Mouse (Mus musculus): ENCODE measurements around the gene Duox2. TPM values are rescaled to one million over a fixed set of nuclear protein-coding genes. Genes with fewer than 3 reads are reported as not detected.

The Duox2 gene
- under 1 TPM; 0.04 to 0.06 TPM for polyA plus RNA-seq (2012; fragmentation: generic; extraction: Trizol)

GRCm38 (mm10) chr2:122298096-122298499, at the start of gene Duox2:
Duox2 (minus strand) TSS chr2:122298449.

GRCm38 (mm10) chr2:122315372-122315771, 17.1 kb upstream of the Duox2 start, which contains the start of gene Duox1:
Duox1 (plus strand) TSS chr2:122315672.

DNA sequence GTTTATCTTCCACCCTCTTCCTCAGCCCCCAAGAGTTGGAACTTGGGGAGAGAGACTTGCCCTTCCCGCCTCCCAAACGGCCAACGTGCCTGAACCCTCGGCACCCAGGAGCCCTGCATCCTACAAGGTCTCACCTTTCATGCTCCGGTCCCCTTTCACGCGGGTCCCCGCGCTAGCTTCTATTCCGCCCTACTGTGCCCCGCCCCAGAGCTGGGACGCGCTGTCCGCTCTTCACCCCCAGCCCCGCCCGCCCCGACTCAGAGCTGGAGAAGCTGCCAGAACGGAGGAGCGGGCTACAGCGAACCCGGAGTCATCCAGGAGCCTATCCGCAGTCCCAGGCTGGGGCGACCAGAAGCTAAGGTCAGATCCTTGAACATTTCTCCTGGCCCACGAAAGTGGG, 15.3 kb upstream of the Duox2 start, which contains the start of gene Duoxa1:
Gene Duoxa1, minus strand, starts transcription at position 195 of the 400 bp plus-strand sequence.

DNA sequence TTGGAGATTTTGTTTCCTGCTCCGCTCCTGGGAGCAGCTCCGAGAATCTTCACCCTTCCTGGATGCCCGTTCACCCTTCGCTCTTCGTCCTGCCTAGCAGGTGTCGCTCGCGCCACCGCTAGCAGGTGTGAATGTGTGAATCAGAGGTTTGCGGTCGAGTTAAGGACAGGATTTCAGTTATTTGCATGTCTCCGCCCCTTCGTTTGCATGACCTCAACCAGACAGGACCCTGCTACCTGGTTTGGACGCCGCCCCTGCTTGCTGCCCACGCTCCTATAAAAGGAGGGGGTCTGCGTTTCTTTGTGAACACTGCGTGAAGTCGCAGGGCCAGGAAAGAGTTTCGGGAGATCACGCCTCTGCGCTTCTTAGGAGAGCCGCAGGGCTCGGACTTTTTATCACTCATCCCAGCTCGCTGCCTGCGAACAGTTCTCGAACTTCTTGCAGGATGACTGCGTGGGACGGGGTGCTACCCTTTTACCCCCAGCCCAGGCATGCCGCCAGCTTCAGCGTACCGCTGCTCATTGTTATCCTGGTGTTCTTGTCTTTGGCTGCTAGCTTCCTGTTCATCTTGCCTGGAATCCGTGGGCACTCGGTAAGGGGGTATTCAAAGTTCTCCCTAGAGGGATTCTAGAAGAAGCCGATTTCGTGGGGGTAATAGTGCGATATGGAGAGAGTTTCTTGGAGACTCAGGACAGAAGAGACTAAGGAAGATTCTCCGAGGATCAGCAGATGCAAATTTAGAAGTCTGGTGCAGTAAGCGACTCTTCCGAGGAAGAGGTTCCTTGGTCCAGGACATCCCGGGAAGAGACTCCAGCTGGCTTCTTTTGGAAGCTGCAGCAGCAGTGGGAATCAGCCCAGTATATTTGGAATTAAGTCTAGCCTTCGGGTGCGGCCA, 594 bp upstream of the Duox2 start, which contains the start of gene Duoxa2:
Gene Duoxa2, plus strand, starts transcription at position 305 of the 895 bp plus-strand sequence.

DNA sequence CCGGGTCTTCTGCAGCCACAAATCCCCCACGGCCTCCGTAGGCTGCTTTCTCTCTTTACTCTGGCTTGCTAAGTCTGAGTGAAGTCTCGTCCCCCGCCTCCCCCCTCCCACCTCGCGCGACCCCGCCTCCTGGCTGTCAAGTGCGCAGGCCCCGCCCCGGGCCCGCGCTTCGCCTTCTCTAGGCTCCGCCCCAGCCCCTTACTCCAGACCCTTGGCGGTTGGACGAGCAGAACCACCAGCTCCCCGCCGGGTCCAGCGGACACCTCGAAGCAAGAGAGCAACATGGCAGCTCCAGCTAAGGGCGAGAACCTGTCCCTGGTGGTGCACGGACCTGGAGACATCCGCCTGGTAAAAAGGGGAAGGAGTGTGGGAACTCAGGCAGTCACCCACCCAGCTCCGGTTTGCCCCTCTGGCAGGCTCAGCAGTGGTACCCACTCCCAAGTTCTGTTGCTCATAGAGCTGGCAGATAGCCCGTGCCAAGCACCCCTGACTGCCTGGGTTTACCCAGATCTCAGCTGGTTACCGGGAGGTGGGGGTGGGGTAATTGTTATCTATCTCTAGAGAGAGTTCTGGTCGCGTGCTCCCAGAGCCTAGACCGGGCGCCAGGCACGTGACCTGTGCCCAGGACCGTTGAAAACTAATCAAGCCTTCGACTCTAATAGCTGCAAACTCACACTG, 63.5 kb downstream of the Duox2 start, which contains the start of gene Sord:
Gene Sord, plus strand, starts transcription at position 139 of the 678 bp plus-strand sequence.

Other genes starting within 250 kb of the Duox2 start
- 1 to 10 TPM; 1.0 to 6.2 TPM for gene Spg11, start 180.1 kb downstream of the Duox2 start, polyA plus RNA-seq (2012; fragmentation: generic; extraction: Trizol)
- gene B2m, start 150.8 kb downstream of the Duox2 start, polyA plus RNA-seq (2012; fragmentation: generic; extraction: Trizol) = 100 to 1,000 TPM; 249 to 350 TPM
- gene Trim69, start 137.7 kb downstream of the Duox2 start, polyA plus RNA-seq (2012; fragmentation: generic; extraction: Trizol) = under 1 TPM; 0.02 to 0.08 TPM
- under 1 TPM in 1 of 2 experiments, not detected in 1; 0.04 TPM for gene Patl2, start 112.3 kb downstream of the Duox2 start, polyA plus RNA-seq (2012; fragmentation: generic; extraction: Trizol)
- gene Terb2, start 112.2 kb downstream of the Duox2 start, polyA plus RNA-seq (2012; fragmentation: generic; extraction: Trizol) = not detected
- 10 to 100 TPM; 18.1 to 71.8 TPM for gene Sord, start 63.7 kb downstream of the Duox2 start, polyA plus RNA-seq (2012; fragmentation: generic; extraction: Trizol)
- not detected for gene Duoxa2, start 451 bp upstream of the Duox2 start, polyA plus RNA-seq (2012; fragmentation: generic; extraction: Trizol)
- 1 to 10 TPM in 1 of 2 experiments, under 1 TPM in 1; 0.72 to 4.2 TPM for gene Duoxa1, start 15.3 kb upstream of the Duox2 start, polyA plus RNA-seq (2012; fragmentation: generic; extraction: Trizol)
- under 1 TPM; 0.06 to 0.41 TPM for gene Duox1, start 17.2 kb upstream of the Duox2 start, polyA plus RNA-seq (2012; fragmentation: generic; extraction: Trizol)
- 10 to 100 TPM; 29.9 to 36.6 TPM for gene Shf, start 70.7 kb upstream of the Duox2 start, polyA plus RNA-seq (2012; fragmentation: generic; extraction: Trizol)
- gene Slc28a2, start 128.0 kb upstream of the Duox2 start, polyA plus RNA-seq (2012; fragmentation: generic; extraction: Trizol) = under 1 TPM; 0.01 to 0.02 TPM
- not detected for gene Gm14085, start 186.5 kb upstream of the Duox2 start, polyA plus RNA-seq (2012; fragmentation: generic; extraction: Trizol)

All from C3H10T1/2 (cell line).